Mouse (Mus musculus) CH12.LX (cell line): ENCODE results near the gene Sh3rf1. TPM values are rescaled to one million over a fixed set of nuclear protein-coding genes. Genes with fewer than 3 reads are reported as not detected.

ENCODE experiments used
- DNase-seq: peaks from one replicate; pipeline ENCODE4 v3.0.0-alpha.2; 2013; ENCODE audit errors: extremely low read depth
- H3K27ac ChIP-seq: 2 replicates; pipeline ENCODE4 v1.5.1; 2012; ENCODE audit warnings: low read depth, mild to moderate bottlenecking, control low read depth, moderate library complexity; ENCODE audit not compliant: insufficient read depth
- H3K27me3 ChIP-seq: replicated peaks from 2 replicates; pipeline ENCODE3; 2012; ENCODE audit warnings: inconsistent platforms
- H3K36me3 ChIP-seq, 2 experiments: replicated peaks in 1 of 2; 2 replicates each; pipeline versions ENCODE3 to v1.6.1; 2012; ENCODE audit warnings: inconsistent platforms in 1 of 2, low read length in 1 of 2, mild to moderate bottlenecking in 1 of 2, mixed read lengths in 1 of 2, moderate library complexity in 1 of 2; ENCODE audit not compliant: control insufficient read depth in 1 of 2, insufficient read depth in 1 of 2
- H3K4me1 ChIP-seq, 2 experiments: 2 replicates each; pipeline ENCODE4 v1.6.1; 2012; ENCODE audit warnings: inconsistent platforms in 1 of 2, moderate library complexity in 1 of 2; ENCODE audit not compliant: insufficient read depth in 2 of 2, control insufficient read depth in 1 of 2
- H3K4me2 ChIP-seq: 2 replicates; pipeline ENCODE4 v1.6.1; 2012; ENCODE audit warnings: low read depth, mild to moderate bottlenecking, control low read depth; ENCODE audit not compliant: poor library complexity, insufficient read depth, severe bottlenecking
- H3K4me3 ChIP-seq, 3 experiments: fragments of 150-350 bp in 1 of 3; sonication (generic) in 1 of 3; replicated peaks in 1 of 3; 2 replicates each; pipeline versions ENCODE3 to v1.5.1; 2011 to 2012; ENCODE audit warnings: low read depth in 2 of 3, low read length in 2 of 3, mild to moderate bottlenecking in 2 of 3, moderate library complexity in 2 of 3, control low read depth in 1 of 3, improper control_type of control experiment in 1 of 3, inconsistent platforms in 1 of 3, mixed read lengths in 1 of 3; ENCODE audit not compliant: poor library complexity in 1 of 3
- H3K79me2 ChIP-seq: replicated peaks from 2 replicates; pipeline ENCODE4 v1.6.1; 2012; ENCODE audit warnings: mild to moderate bottlenecking, moderate library complexity; ENCODE audit not compliant: control insufficient read depth, poor library complexity, insufficient read depth, severe bottlenecking; ENCODE audit errors: extremely low read depth
- H3K9ac ChIP-seq: 2 replicates; pipeline ENCODE4 v1.6.1; 2012; ENCODE audit warnings: low read depth, mild to moderate bottlenecking, control low read depth, moderate library complexity; ENCODE audit not compliant: insufficient read depth
- H3K9me3 ChIP-seq: replicated peaks from 2 replicates; pipeline ENCODE3; 2012; ENCODE audit warnings: low read length, inconsistent platforms, mixed read lengths
- BHLHE40 ChIP-seq: IDR thresholded peaks from 2 replicates; pipeline ENCODE4 v1.6.1; 2011; ENCODE audit warnings: mild to moderate bottlenecking, low read depth, low read length, improper control_type of control experiment
- CHD2 ChIP-seq: IDR thresholded peaks from 2 replicates; pipeline ENCODE4 v1.6.1; 2011; ENCODE audit warnings: low read length, improper control_type of control experiment
- E2F4 ChIP-seq: IDR thresholded peaks from 2 replicates; pipeline ENCODE4 v1.6.1; 2011; ENCODE audit warnings: low read depth, low read length, improper control_type of control experiment; ENCODE audit not compliant: insufficient replicate concordance
- ELF1 ChIP-seq: IDR thresholded peaks from 2 replicates; pipeline ENCODE4 v1.6.1; 2014; ENCODE audit warnings: low read depth, mild to moderate bottlenecking, inconsistent platforms, low read length, improper control_type of control experiment
- EP300 ChIP-seq: IDR thresholded peaks from 2 replicates; pipeline ENCODE4 v1.6.1; 2011; ENCODE audit warnings: low read length, improper control_type of control experiment
- JUN ChIP-seq: IDR thresholded peaks from 2 replicates; pipeline ENCODE4 v1.6.1; 2011; ENCODE audit warnings: low read depth, mild to moderate bottlenecking, low read length, improper control_type of control experiment, moderate library complexity; ENCODE audit not compliant: insufficient read depth
- MAFK ChIP-seq: IDR thresholded peaks from 2 replicates; pipeline ENCODE4 v1.6.1; 2011; ENCODE audit warnings: low read length, improper control_type of control experiment; ENCODE audit not compliant: insufficient replicate concordance
- MAX ChIP-seq: IDR thresholded peaks from 2 replicates; pipeline ENCODE4 v1.6.1; 2011; ENCODE audit warnings: low read length, improper control_type of control experiment
- MEF2A ChIP-seq: IDR thresholded peaks from 2 replicates; pipeline ENCODE4 v1.6.1; 2014; ENCODE audit warnings: low read depth, mild to moderate bottlenecking, inconsistent platforms, low read length, improper control_type of control experiment, borderline replicate concordance
- NRF1 ChIP-seq: IDR thresholded peaks from 2 replicates; pipeline ENCODE4 v1.6.1; 2014; ENCODE audit warnings: low read depth, mild to moderate bottlenecking, inconsistent platforms, low read length, improper control_type of control experiment, moderate library complexity
- PAX5 ChIP-seq: IDR thresholded peaks from 2 replicates; pipeline ENCODE4 v1.6.1; 2012; ENCODE audit warnings: low read length, inconsistent platforms, mixed read lengths
- SIN3A ChIP-seq: IDR thresholded peaks from 2 replicates; pipeline ENCODE4 v1.6.1; 2012; ENCODE audit warnings: low read length, improper control_type of control experiment, inconsistent platforms
- TBP ChIP-seq: conservative IDR thresholded peaks from 2 replicates; pipeline ENCODE4 v1.6.1; 2011; ENCODE audit warnings: low read depth, low read length, improper control_type of control experiment
- TCF12 ChIP-seq: IDR thresholded peaks from 2 replicates; pipeline ENCODE4 v1.6.1; 2014; ENCODE audit warnings: low read depth, mild to moderate bottlenecking, inconsistent platforms, low read length, improper control_type of control experiment
- USF2 ChIP-seq: conservative IDR thresholded peaks from 2 replicates; pipeline ENCODE4 v1.6.1; 2011; ENCODE audit warnings: low read depth, low read length, improper control_type of control experiment
- ZC3H11A ChIP-seq: IDR thresholded peaks from 2 replicates; pipeline ENCODE4 v1.6.1; 2012; ENCODE audit warnings: low read depth, mild to moderate bottlenecking, inconsistent platforms, low read length, improper control_type of control experiment
- ZKSCAN1 ChIP-seq: IDR thresholded peaks from 2 replicates; pipeline ENCODE4 v1.6.1; 2012; ENCODE audit warnings: low read depth, inconsistent platforms, low read length, improper control_type of control experiment, borderline replicate concordance
- dilution Hi-C: fragments of 300-500 bp; cut with MboI; formaldehyde crosslinking; loops from 2 replicates; pipeline ENCODE4 v1.14.3; 2020; ENCODE audit warnings: low sequenced_read_pairs; ENCODE audit not compliant: extremely low pct_unique_long_range_greater_than_20kb, extremely low pct_ligation_motif_present
- in situ Hi-C: fragments of 300-500 bp; cut with MboI; formaldehyde crosslinking; loops from 3 replicates; pipeline ENCODE4 v1.14.3; 2019; ENCODE audit warnings: low sequenced_read_pairs, low pct_ligation_motif_present, low pct_unique_long_range_greater_than_20kb, mixed read lengths
- polyA plus RNA-seq: library from polyadenylated mRNA; unstranded; fragments of >175 nt; gene quantifications from 2 replicates; pipeline ENCODE4 v1.2.1, GENCODE M21; 2012; ENCODE audit warnings: low read depth; ENCODE audit not compliant: insufficient read length
- total RNA-seq, 2 experiments: library from RNA; depleted of rRNA; stranded (reverse); fragments of 300-350 nt in 1 of 2; fragments of >200 nt in 1 of 2; gene quantifications; 2 replicates each; pipeline ENCODE4 v1.2.3; 2012 to 2014

Gene Sh3rf1
- total and polyA plus RNA-seq, 3 experiments: 6.0 to 16.8 (median 10.6) TPM

GRCm38 (mm10) chr8:61215081-61215819 lies 8.4 kb upstream of the Sh3rf1 start:
- Histone ChIP-seq H3K79me2 (no peaks in the 10 kb centered on the region), H3K27me3 (no peaks in the 10 kb centered on the region), H3K4me3 (no peak overlapping the region), H3K27ac (0 out of 2 replicates have a peak overlapping the region, but pooled peaks have one; percentile 34), H3K9ac (no peak overlapping the region), H3K36me3 (no peaks in the 10 kb centered on the region), H3K4me2 (peak overlapping the region; percentile 89), H3K4me1 (peaks cover 0 to 12% of the 10 kb centered on the region in 2 experiments; a peak in 2 of 4 replicates), H3K9me3 (peaks cover 6% of the 10 kb centered on the region)
- peak; percentile 48 for DNase-seq
- no peak for TF ChIP-seq SIN3A
- no peak for TF ChIP-seq JUN
- peak; percentile 80 for TF ChIP-seq EP300
- no peak for TF ChIP-seq PAX5
- TF ChIP-seq E2F4: no peak
- TF ChIP-seq MEF2A: peak; percentile 46; the same call in 1 of the 2 replicates
- no peak for TF ChIP-seq TCF12
- no peak for TF ChIP-seq ZC3H11A
- TF ChIP-seq NRF1: no peak
- TF ChIP-seq ELF1: no peak
- no peak for TF ChIP-seq MAX
- TF ChIP-seq BHLHE40: 0 out of 2 replicates have a peak, but pooled peaks have one; percentile 8
- peak; percentile 53 for TF ChIP-seq CHD2
- peak; percentile 97 for TF ChIP-seq MAFK
- no peak for TF ChIP-seq USF2
- 0 out of 2 replicates have a peak, but pooled peaks have one; percentile 39 for TF ChIP-seq TBP
- dilution Hi-C loops: no loop called here
- in situ Hi-C loops: no loop called here

- Histone ChIP-seq H3K36me3 (no peaks in the 10 kb centered on the region), H3K4me2 (no peak overlapping the region), H3K79me2 (no peaks in the 10 kb centered on the region), H3K9ac (no peak overlapping the region), H3K4me1 (peaks cover 0 to 12% of the 10 kb centered on the region in 2 experiments; a peak in 2 of 4 replicates), H3K9me3 (peaks cover 6% of the 10 kb centered on the region), H3K27ac (no peak overlapping the region), H3K27me3 (peaks cover 2% of the 10 kb centered on the region), H3K4me3 (no peak overlapping the region)
- no peak for DNase-seq
- dilution Hi-C loops: no loop called here
- no peak for TF ChIP-seq TBP
- no peak for TF ChIP-seq MEF2A
- TF ChIP-seq EP300: no peak
- TF ChIP-seq ZKSCAN1: no peak
- TF ChIP-seq, all 38 proteins: peak for 0
- in situ Hi-C loops: no loop called here
These were observed 6.7 kb upstream of the Sh3rf1 start for GRCm38 (mm10) chr8:61217017-61217416.
